Mouse (Mus musculus): ENCODE measurements around the gene Tgoln1.
A peak's percentile ranks its signal among the peaks of the same experiment; 100 is the strongest.

Gene Tgoln1

DNA sequence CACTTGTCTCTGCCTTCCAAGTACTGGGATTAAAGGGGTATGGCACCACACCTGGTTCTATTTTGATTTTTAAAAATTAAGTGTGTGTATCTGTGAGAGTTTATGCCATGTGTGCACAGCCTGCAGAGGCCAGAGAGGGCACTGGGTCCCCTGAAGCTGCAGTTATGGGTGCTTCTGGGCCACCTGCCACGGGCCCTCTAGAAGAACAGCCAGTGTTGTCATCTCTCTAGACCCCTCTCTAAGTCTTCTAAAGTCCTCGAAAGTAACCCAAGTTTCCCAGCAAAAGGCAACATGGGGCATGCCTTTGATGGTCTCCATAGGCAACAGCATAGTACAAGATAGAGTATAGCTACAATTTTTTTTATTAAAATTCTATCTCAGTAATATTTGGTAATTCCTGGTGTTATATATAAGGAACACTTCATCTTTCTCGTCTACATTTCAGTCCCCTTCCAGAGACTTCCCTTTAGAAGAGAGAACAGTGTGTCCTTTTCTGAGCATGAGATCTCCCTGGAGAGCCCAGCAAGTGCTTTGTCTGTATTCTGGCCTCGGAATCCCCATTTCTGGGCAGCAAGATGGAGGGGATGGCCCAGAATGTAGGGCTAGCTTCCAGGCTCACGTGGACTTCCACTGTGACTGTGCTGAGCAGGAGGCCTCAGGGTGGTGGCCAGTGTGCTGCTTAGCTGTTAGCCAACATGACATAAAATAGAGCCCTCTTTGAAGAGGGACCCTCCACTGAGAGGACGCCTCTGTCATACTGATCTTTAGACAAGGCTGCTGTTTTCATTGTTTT, 23.6 kb downstream of the Tgoln1 start:
- no peak for DNase-seq

DNA sequence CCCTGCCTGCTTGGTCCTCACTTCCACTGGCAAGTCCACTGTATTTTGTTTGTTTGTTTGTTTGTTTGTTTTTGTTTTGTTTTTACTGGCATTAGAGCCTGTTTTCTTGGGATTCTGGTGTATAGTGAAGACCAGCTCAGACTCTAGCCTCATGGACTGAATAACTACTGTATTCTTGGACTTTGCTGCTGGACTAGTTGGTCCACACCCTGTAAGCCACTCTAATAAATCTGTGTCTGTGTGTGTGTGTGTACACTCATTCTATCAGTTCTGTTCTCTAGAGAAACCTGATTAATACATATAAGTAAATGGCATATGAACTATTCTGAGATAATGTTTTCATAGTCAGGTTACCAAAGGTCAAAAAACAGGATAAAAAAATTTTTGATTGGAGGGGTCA, 26.7 kb downstream of the Tgoln1 start:
- DNase-seq = no peak

DNA sequence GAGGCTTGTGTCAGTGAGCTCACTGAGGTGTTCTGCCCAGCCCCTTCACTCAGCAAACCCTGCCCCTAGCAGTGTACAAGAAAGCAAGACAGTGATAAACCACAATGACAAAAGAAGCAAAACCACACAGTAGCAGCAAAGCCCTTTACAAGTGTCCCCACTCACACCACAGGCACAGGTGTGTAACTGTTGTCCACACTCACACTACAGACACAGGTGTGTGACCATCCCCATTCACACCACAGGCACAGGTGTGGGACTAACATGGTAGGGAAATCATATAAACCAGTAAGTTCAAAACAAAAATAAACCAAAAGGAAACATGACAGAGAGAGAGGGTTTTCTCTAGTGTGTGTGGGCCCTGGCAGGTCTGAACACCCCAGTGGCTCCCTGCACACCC, 28.5 kb downstream of the Tgoln1 start:
- DNase-seq = no peak

DNA sequence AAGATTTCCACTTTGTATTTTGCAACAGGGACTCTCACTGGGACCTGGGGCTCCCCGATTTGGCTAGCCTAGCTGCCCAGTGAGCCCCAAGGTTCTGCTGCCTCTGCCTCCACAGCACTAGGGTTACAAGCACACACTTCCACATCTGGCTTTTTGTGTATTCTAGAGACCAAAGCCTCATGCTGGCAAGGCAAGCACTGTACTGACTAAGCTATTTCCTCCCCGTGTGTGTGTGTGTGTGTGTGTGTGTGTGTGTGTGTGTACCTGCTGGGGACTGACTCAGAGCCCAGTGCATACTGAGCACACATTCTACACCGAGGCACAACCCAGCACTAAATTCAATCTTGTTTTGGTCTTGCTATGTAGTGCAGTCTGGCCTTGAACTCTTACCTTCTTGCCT, 30.1 kb downstream of the Tgoln1 start:
- no peak for DNase-seq

DNA sequence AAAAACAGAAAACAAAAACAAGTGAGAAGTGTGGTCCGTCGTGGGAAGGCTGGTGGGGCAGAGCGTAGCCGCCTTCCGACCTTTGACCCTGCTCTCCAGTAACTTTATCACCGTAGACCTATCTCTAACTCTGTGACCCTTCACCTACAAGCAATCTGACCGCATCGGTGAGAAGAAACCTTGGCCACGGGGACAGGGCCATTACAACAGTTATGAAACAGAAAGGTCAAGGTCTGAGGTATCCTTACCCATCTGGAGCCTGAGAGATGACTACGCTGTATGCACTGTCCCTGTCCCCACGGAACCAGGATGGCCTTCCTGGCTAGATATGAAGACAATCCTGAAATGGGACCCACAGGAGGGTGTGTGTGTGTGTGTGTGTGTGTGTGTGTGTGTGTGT, 32.6 kb downstream of the Tgoln1 start:
- DNase-seq = no peak

DNA sequence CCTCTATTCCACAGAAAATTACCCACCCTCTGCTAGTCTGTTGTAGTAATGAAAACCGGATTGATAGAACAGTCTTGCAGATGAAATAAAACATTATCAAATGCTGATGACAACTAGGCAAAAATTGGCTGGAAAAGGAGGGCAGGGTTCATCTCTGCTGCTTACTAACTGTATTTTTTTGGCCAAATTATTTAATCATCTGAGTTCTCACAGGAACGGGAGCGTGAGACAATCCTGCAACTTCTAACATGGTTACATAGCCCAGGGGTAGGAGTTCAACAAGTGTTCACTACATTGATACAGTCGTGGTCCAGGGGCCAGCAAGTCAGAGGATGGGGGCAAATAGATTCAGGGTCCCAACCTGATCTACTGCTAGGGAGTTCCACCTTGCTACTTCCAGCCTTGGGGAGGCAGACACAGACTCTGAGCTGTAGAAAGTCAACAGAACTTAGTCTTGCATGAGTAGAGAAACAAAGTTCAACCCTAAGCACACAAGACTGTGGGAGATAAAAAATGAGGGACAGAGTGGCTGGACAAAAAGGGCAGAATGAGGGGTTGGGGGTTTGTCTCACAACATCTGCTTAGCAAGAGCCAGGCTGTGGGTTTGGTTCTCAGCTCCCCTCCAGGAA, 33.5 kb downstream of the Tgoln1 start:
- no peak for DNase-seq

DNA sequence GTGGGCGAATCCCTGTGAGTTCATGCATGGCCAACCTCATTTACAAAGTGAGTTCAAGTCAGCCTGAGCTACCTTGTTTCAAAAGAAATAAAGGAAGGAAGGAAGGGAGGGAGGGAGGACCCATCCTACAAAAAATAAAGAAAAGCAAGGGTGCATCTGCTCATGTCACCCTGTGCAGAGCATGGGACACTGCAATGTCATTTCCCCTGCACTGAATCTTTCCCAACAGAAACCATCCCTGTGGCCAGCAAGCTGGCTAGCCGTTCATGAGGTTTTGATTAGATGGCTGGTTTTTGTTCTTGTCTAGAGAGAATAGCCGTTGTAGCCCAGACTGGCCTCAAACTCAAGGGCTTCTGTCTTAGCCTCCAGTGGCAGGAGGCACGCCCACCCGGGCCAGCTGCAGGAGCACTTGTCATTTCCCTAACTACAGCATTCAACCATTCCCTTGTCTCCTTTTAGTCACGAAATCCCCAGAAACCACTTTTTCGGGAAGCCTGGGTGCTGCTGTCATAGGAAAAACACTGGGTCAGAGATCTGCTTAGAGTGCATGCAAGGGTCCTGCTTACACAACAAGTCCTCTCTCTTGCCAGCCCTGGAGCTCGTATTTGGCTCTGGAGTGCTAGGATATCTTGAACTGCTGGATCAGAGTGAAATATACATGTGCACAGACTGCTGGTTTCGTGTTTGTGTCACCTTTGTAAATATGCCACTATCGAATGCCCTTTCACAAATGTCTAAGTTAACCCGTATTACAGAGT, 35.0 kb downstream of the Tgoln1 start:
- no peak for DNase-seq

DNA sequence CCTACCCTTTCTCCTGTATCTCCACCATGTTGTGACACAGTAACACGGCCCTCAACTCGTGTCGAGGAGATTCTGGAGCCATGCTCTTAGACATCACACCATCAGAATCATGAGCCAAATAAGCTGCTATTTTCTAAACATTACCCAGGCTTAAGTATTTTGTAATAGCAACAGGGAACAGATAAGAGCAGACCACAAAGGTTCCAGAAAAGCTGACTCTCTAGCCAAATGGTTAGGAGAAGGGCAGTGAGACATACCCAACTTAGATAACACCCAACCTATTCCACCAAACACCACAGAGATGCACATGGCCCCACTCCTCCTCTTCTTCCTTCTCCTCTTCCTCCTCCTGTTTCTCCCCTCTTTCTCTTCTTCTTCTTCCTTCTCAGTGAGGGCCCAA, 40.8 kb downstream of the Tgoln1 start:
- no peak for DNase-seq

DNA sequence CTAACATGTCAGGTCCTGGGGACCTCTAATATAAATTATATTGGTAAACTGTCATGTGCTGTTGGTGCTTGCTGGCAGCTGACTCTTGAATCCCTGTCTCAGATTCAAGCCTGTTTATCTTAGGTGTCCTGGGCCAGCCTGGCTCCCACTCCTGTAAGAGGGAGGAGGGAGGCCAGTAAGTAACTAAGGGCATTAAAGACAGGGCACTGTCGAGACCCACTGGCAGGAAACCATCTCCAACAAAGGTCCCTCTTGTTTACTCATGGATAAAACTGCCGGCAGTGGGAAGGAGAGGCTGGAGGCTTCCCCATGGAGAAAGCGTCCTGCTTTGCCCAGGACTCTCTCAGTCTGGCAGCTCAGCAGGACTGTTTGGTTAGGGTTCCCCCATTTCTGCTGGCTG, 45.0 kb downstream of the Tgoln1 start:
- DNase-seq = no peak

DNA sequence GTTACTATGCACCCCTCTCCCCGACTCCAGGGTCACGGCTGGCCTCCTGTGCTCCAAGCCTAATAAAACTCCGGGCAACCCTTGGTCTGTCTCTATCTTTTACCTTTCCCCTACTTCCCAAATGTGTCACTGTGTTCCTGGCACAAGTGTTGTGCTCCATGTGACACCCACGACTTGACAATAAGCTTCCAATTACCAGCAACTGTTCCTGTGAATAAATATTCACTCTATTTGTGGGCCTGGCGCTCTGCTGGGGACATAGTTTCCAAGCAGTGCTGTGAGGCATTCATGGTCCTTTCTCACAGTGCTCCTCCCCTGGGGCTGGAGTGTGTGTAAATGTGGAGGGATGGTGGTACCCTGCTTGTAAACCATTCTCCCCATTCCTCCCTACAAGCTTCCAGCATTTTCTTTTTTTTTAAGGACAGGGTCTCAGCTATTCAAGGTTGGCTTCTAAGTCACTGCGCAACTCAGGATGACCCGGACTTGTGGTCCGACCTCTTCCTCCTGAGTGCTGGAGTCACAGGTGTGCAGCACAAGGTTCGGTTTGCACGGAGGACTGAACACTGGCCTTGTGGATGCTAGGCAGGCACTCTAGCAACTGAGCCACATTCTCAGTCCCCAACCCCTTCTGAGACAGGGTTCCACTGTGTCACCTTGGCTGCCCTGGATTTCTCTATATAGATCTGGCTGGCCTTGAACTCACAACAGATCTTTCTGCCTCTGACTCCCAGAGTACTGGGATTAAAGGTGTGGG, 46.0 kb downstream of the Tgoln1 start:
- DNase-seq = no peak

DNA sequence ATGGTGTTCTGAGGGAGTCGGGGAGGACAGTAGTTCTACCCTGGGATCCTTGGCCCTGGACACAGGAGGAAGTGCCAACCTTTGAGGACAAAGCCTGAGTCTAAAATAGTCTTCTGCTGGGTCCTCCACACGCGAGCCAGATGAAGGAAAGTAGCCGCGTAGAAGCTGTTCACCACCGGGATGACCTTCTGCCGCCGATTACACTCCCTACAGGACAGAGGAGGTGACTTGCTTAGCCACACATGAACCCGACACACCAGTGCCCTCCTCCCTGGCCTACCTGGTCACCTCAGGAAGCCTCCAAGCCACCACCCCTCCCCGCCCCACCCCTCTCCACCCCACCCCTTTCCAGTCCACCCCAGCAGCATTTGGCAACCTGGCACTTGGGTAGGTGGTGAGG, 48.1 kb downstream of the Tgoln1 start:
- DNase-seq = no peak

DNA sequence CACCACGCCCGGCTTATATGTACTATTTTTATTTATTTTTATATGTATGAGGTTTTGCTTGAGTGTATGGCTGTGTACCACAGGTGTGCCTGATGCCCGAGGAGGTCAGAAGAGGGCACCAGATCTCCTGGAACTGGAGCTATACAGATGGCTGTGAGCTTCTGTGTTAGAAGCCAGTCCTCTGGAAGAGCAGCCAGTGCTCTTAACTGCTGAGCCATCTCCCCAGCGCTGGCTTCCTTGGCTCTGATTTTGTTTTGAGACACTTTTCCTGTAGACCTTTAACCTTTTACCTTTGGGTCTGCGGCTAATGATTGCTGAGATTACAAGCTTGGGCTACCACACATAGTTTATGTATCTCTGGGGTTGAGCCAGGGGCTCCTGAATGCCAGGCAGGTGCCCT, 49.3 kb downstream of the Tgoln1 start:
- peak in 1 of 2 experiments; percentile 33 for DNase-seq

DNA sequence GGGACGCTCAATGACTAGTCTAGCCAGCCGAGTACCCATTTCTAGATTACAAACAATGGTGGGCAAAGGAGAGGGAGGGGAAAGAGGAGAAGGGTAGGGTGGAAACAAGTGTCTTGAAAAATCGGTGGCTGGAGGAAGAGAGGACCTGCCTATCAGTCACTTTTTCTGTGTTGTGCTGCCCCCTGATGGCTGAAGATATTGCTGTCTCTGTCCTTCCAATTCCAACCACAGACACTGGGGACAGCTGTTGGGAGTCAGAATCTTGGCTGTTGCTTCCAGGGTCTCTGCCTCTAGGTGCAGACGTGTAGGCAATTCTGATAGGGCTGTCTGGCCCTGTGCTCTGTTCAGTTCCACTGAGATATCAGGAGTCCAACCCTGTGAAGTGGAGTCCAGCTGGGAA, 50.8 kb downstream of the Tgoln1 start:
- DNase-seq = peak; percentile 94

DNA sequence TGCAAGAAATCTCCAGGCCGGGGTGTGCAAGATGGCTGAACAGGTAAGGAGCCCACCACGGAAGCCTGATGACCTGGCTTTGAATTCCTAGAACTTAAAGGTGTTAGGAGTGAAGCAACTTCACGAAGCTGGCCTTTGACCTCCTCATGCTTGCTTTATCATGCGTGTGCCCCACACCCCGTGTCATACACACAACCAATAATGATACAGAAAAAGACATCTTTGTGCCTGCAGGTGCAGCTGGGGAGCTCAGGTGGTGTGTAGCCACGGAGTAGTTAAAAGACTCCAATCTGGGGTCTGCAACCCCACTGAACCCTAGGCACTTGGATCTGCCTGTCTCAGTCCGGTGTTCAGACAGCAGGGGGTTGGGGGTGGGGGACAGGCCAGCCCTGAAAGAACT, 51.3 kb downstream of the Tgoln1 start:
- no peak for DNase-seq

DNA sequence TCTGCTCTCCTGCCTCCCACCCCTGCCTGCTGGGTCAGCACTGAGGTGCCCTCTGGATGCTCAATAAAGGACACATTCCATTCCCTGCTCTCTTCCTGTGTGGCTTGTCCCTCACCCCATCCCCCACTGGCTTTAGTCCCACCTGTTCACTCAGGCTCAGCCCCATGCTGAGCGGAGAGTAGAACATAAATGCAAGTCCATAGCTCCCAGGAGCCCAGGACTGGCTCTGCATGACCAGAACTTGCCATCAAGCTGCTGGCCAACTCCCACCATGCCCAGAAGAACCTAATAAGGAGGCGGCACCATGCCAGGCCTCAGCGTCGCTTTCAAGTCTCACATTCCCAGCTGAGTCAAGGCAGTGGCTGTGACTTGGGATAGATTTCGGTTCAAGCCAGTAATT, 53.9 kb downstream of the Tgoln1 start:
- peak in 1 of 2 experiments; percentile 62 for DNase-seq

DNA sequence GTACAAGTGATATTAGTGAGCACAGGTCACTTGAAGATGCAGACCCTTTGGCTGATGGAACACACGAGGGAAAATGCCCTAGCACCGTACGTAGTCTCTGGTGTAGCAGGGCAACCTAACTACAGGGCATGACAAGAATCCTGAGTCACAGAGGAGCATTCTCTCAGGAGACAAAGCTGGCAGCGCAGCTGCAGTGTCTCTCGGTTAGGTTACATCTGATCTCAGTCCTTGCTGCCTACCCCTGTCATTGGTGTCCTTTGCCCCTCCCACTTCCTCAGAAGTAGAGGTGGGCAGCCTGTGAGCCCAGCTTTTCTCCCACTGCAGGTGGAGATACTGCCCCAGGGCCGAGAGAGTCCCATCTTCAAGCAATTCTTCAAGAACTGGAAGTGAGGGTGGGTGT, 54.3 kb downstream of the Tgoln1 start:
- no peak for DNase-seq

DNA sequence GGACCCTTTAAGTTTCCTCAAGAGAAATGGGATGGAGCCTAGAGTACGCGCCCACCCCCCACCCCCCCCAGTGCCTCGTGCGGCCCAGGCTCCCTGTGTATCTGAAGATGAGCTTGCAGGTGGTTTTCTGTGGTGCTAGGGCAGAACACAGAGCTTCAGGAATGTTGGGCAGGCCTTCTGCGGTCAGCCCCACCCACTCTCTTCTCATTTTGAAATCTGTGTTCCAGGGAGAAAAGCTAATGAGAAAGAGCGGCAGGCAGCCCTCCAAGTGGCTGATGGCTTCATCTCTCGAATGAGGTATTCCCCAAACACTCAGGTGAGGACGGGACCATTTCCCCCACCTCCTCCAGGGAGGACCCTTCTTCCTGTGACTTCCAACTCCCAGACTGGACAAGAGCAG, 56.0 kb downstream of the Tgoln1 start:
- no peak for DNase-seq

All from kidney, postnatal 4 days (tissue).